Mouse (Mus musculus): ENCODE measurements at regions not wholly inside any gene's neighbourhood (a gene's known extent, or its start where the extent isn't known, plus 50 kb on each side); places are given as distances from the start of the nearest gene placed in this dataset.

- H3K9ac ChIP-seq, result no peak overlapping the region
- 0 out of 2 replicates have a peak, but pooled peaks cover 5% of the 10 kb centered on the region for H3K4me1 ChIP-seq
- ATAC-seq (ENCODE audit: borderline replicate concordance, extremely low read depth, low FRiP score, low TSS enrichment), result no peak
- H3K9me3 ChIP-seq, result no peaks in the 10 kb centered on the region
- H3K27me3 ChIP-seq, result no peaks in the 10 kb centered on the region
- H3K27ac ChIP-seq, result no peak overlapping the region
- no peak overlapping the region for H3K4me2 ChIP-seq
- no peaks in the 10 kb centered on the region for H3K36me3 ChIP-seq
- H3K4me3 ChIP-seq, result no peak overlapping the region
- 91% methylated on average over 2 of the region's 2 CpGs for WGBS
Observed at GRCm38 (mm10) chr3:37801551-37801950, 77.3 kb upstream of the Gm5148 start.

GRCm38 (mm10) chr3:37799809-37800208 lies 75.5 kb upstream of the Gm5148 start:
- ATAC-seq (ENCODE audit: borderline replicate concordance, extremely low read depth, low FRiP score, low TSS enrichment), result no peak
- no peak overlapping the region for H3K4me2 ChIP-seq
- H3K36me3 ChIP-seq, result no peaks in the 10 kb centered on the region
- 0 out of 2 replicates have a peak, but pooled peaks cover 5% of the 10 kb centered on the region for H3K4me1 ChIP-seq
- no peak overlapping the region for H3K27ac ChIP-seq
- H3K4me3 ChIP-seq, result no peak overlapping the region
- 56% methylated on average over 6 of the region's 6 CpGs for WGBS
- no peaks in the 10 kb centered on the region for H3K27me3 ChIP-seq
- H3K9me3 ChIP-seq, result no peaks in the 10 kb centered on the region
- no peak overlapping the region for H3K9ac ChIP-seq

- WGBS, result 44% methylated on average over 7 of the region's 7 CpGs
- ATAC-seq (ENCODE audit: borderline replicate concordance, extremely low read depth, low FRiP score, low TSS enrichment), result no peak
Observed at GRCm38 (mm10) chr3:37789711-37790110, 65.4 kb upstream of the Gm5148 start.

GRCm38 (mm10) chr3:37789143-37789697 lies 64.9 kb upstream of the Gm5148 start:
- Histone ChIP-seq H3K4me1 (peaks cover 14% of the 10 kb centered on the region), H3K9ac (no peak overlapping the region), H3K4me2 (no peak overlapping the region), H3K27me3 (no peaks in the 10 kb centered on the region), H3K27ac (no peak overlapping the region), H3K4me3 (no peak overlapping the region), H3K36me3 (no peaks in the 10 kb centered on the region), H3K9me3 (no peaks in the 10 kb centered on the region)
- ATAC-seq (ENCODE audit: borderline replicate concordance, extremely low read depth, low FRiP score, low TSS enrichment), result no peak
- 47% methylated on average over 11 of the region's 11 CpGs for WGBS

More at GRCm38 (mm10) chr3:37789711-37790110, 65.4 kb upstream of the Gm5148 start:
- H3K27me3 ChIP-seq, result no peaks in the 10 kb centered on the region
- no peak overlapping the region for H3K4me3 ChIP-seq
- no peaks in the 10 kb centered on the region for H3K36me3 ChIP-seq
- no peak overlapping the region for H3K9ac ChIP-seq
- H3K9me3 ChIP-seq, result no peaks in the 10 kb centered on the region
- H3K4me2 ChIP-seq, result no peak overlapping the region
- H3K4me1 ChIP-seq, result peaks cover 14% of the 10 kb centered on the region
- H3K27ac ChIP-seq, result no peak overlapping the region

- no peak overlapping the region for H3K27ac ChIP-seq
- no peaks in the 10 kb centered on the region for H3K27me3 ChIP-seq
- no peak for ATAC-seq (ENCODE audit: borderline replicate concordance, extremely low read depth, low FRiP score, low TSS enrichment)
- H3K9ac ChIP-seq, result no peak overlapping the region
- H3K4me1 ChIP-seq, result peaks cover 14% of the 10 kb centered on the region
- H3K4me3 ChIP-seq, result no peak overlapping the region
- no peaks in the 10 kb centered on the region for H3K9me3 ChIP-seq
- 68% methylated on average over 9 of the region's 9 CpGs for WGBS
- H3K36me3 ChIP-seq, result no peaks in the 10 kb centered on the region
- no peak overlapping the region for H3K4me2 ChIP-seq
Observed at GRCm38 (mm10) chr3:37788366-37788765, 64.1 kb upstream of the Gm5148 start.

- Histone ChIP-seq H3K27me3 (no peaks in the 10 kb centered on the region), H3K27ac (no peak overlapping the region), H3K9me3 (no peaks in the 10 kb centered on the region), H3K4me2 (no peak overlapping the region), H3K9ac (no peak overlapping the region), H3K4me3 (no peak overlapping the region), H3K36me3 (no peaks in the 10 kb centered on the region), H3K4me1 (peaks cover 14% of the 10 kb centered on the region)
- WGBS, result 59% methylated on average over 3 of the region's 3 CpGs
- ATAC-seq (ENCODE audit: borderline replicate concordance, extremely low read depth, low FRiP score, low TSS enrichment), result peak; percentile 66; the same call in 1 of the 2 replicates
Observed at GRCm38 (mm10) chr3:37786792-37787191, 62.5 kb upstream of the Gm5148 start.

- H3K27me3 ChIP-seq, result no peaks in the 10 kb centered on the region
- no peak overlapping the region for H3K9ac ChIP-seq
- WGBS, result 71% methylated on average over 2 of the region's 2 CpGs
- no peak overlapping the region for H3K4me3 ChIP-seq
- no peak for ATAC-seq (ENCODE audit: borderline replicate concordance, extremely low read depth, low FRiP score, low TSS enrichment)
- H3K4me2 ChIP-seq, result no peak overlapping the region
- H3K9me3 ChIP-seq, result no peaks in the 10 kb centered on the region
- H3K36me3 ChIP-seq, result no peaks in the 10 kb centered on the region
- no peak overlapping the region for H3K27ac ChIP-seq
- no peaks in the 10 kb centered on the region for H3K4me1 ChIP-seq
Observed at GRCm38 (mm10) chr3:37781086-37781485, 56.8 kb upstream of the Gm5148 start.

GRCm38 (mm10) chr3:37779867-37780475 lies 55.7 kb upstream of the Gm5148 start:
- H3K4me2 ChIP-seq, result no peak overlapping the region
- no peak for ATAC-seq (ENCODE audit: borderline replicate concordance, extremely low read depth, low FRiP score, low TSS enrichment)
- H3K27me3 ChIP-seq, result no peaks in the 10 kb centered on the region
- WGBS, result 57% methylated on average over 11 of the region's 11 CpGs
- H3K9me3 ChIP-seq, result no peaks in the 10 kb centered on the region
- no peaks in the 10 kb centered on the region for H3K36me3 ChIP-seq
- no peaks in the 10 kb centered on the region for H3K4me1 ChIP-seq
- H3K27ac ChIP-seq, result no peak overlapping the region
- H3K4me3 ChIP-seq, result no peak overlapping the region
- no peak overlapping the region for H3K9ac ChIP-seq

- no peaks in the 10 kb centered on the region for H3K4me1 ChIP-seq
- no peaks in the 10 kb centered on the region for H3K27me3 ChIP-seq
- H3K9me3 ChIP-seq, result no peaks in the 10 kb centered on the region
- H3K4me3 ChIP-seq, result no peak overlapping the region
- WGBS, result 93% methylated on average over 7 of the region's 7 CpGs
- H3K4me2 ChIP-seq, result no peak overlapping the region
- no peaks in the 10 kb centered on the region for H3K36me3 ChIP-seq
- H3K27ac ChIP-seq, result no peak overlapping the region
- ATAC-seq (ENCODE audit: borderline replicate concordance, extremely low read depth, low FRiP score, low TSS enrichment), result no peak
- no peak overlapping the region for H3K9ac ChIP-seq
Observed at GRCm38 (mm10) chr3:37778386-37778785, 54.1 kb upstream of the Gm5148 start.

- Histone ChIP-seq H3K4me3 (no peak overlapping the region), H3K36me3 (no peaks in the 10 kb centered on the region), H3K27ac (no peak overlapping the region), H3K9me3 (no peaks in the 10 kb centered on the region), H3K9ac (no peak overlapping the region), H3K27me3 (no peaks in the 10 kb centered on the region), H3K4me2 (no peak overlapping the region), H3K4me1 (no peaks in the 10 kb centered on the region)
- WGBS, result 41% methylated on average over 4 of the region's 4 CpGs
- ATAC-seq (ENCODE audit: borderline replicate concordance, extremely low read depth, low FRiP score, low TSS enrichment), result no peak
Observed at GRCm38 (mm10) chr3:37776224-37776623, 51.9 kb upstream of the Gm5148 start.

All from lung, embryonic 15.5 days (tissue).